Mouse (Mus musculus) E14TG2a.4 (cell line): ENCODE measurements around the gene Ak1.

Experiments used
- H3K27me3 ChIP-seq: 2 replicates; pipeline ENCODE4 v1.6.1; 2014; ENCODE audit warnings: low read length, control low read depth; ENCODE audit not compliant: insufficient read depth
- H3K36me3 ChIP-seq: 2 replicates; pipeline ENCODE4 v1.6.1; 2014; ENCODE audit warnings: low read length, control low read depth; ENCODE audit not compliant: insufficient read depth
- H3K4me1 ChIP-seq: replicated peaks from 2 replicates; pipeline ENCODE4 v1.6.1; 2014; ENCODE audit warnings: low read depth, low read length, control low read depth
- H3K4me3 ChIP-seq: replicated peaks from 2 replicates; pipeline ENCODE4 v1.5.1; 2014; ENCODE audit warnings: mild to moderate bottlenecking, low read length
- H3K9me3 ChIP-seq: 2 replicates; pipeline ENCODE4 v1.6.1; 2014; ENCODE audit warnings: low read length, control low read depth
- CTCF ChIP-seq: conservative IDR thresholded peaks from 2 replicates; pipeline ENCODE4 v1.5.1; 2014; ENCODE audit warnings: low read length
- NANOG ChIP-seq: IDR thresholded peaks from 2 replicates; pipeline ENCODE4 v1.6.1; 2014; ENCODE audit warnings: borderline replicate concordance, low read length, mixed read lengths
- POU5F1 ChIP-seq: IDR thresholded peaks from 2 replicates; pipeline ENCODE4 v1.6.1; 2014; ENCODE audit warnings: low read length, borderline replicate concordance

Ak1 gene

GRCm38 (mm10) chr2:32597248-32597647, 24.3 kb upstream of the Ak1 start:
- Histone ChIP-seq H3K27me3 (no peaks in the 10 kb centered on the region), H3K4me1 (peaks cover 57% of the 10 kb centered on the region), H3K4me3 (no peak overlapping the region), H3K9me3 (no peaks in the 10 kb centered on the region), H3K36me3 (peaks cover 25% of the 10 kb centered on the region)
- TF ChIP-seq NANOG (no peak), POU5F1 (no peak), CTCF (no peak)

GRCm38 (mm10) chr2:32597699-32598098, 23.9 kb upstream of the Ak1 start:
- TF ChIP-seq NANOG (no peak), CTCF (no peak), POU5F1 (no peak)
- Histone ChIP-seq H3K36me3 (peaks cover 25% of the 10 kb centered on the region), H3K27me3 (no peaks in the 10 kb centered on the region), H3K4me1 (peaks cover 58% of the 10 kb centered on the region), H3K9me3 (no peaks in the 10 kb centered on the region), H3K4me3 (no peak overlapping the region)

DNA sequence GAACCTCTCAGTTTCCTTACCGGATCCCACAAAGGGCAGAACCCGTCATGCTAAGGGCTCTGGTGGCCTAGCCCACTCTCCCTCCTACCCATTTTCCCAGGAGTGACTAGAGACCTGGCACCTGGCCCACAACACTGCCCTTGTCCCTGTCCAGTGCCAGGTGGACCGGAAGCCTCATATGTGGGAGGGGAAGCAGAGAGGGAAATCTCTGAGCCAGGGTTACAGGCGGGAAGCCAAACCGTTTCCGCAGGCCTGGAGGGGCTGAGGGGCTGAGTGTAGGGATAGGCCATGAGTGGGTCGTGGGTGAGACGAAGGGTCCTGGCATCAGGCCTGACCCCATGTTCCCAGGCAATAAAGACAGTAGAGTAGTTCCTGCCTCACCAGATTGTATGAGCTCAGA, 23.1 kb upstream of the Ak1 start:
- no peaks in the 10 kb centered on the region for H3K9me3 ChIP-seq
- TF ChIP-seq POU5F1: no peak
- no peak for TF ChIP-seq CTCF
- TF ChIP-seq NANOG: no peak
- no peak overlapping the region for H3K4me3 ChIP-seq
- no peaks in the 10 kb centered on the region for H3K27me3 ChIP-seq
- peaks cover 25% of the 10 kb centered on the region for H3K36me3 ChIP-seq
- peaks cover 52% of the 10 kb centered on the region for H3K4me1 ChIP-seq

GRCm38 (mm10) chr2:32599409-32599808, 22.1 kb upstream of the Ak1 start, which contains the start of gene St6galnac6:
St6galnac6 (plus strand) TSS chr2:32599709.
- Histone ChIP-seq H3K4me3 (no peak within 1 kb of the TSS), H3K9me3 (no peaks in the 10 kb centered on the region)
- no peak for TF ChIP-seq NANOG
- TF ChIP-seq POU5F1: no peak
- TF ChIP-seq CTCF: no peak

GRCm38 (mm10) chr2:32601417-32602065, 20.0 kb upstream of the Ak1 start:
- Histone ChIP-seq H3K9me3 (no peaks in the 10 kb centered on the region), H3K36me3 (peaks cover 16% of the 10 kb centered on the region), H3K27me3 (no peaks in the 10 kb centered on the region), H3K4me1 (peaks cover 46% of the 10 kb centered on the region), H3K4me3 (no peak overlapping the region)
- no peak for TF ChIP-seq NANOG
- TF ChIP-seq POU5F1: no peak
- TF ChIP-seq CTCF: peak; percentile 10; the same call in 1 of the 2 replicates

More at GRCm38 (mm10) chr2:32599409-32599808, 22.1 kb upstream of the Ak1 start, which contains the start of gene St6galnac6:
- Histone ChIP-seq H3K27me3 (no peaks in the 10 kb centered on the region), H3K36me3 (peaks cover 25% of the 10 kb centered on the region), H3K4me1 (peaks cover 45% of the 10 kb centered on the region)

DNA sequence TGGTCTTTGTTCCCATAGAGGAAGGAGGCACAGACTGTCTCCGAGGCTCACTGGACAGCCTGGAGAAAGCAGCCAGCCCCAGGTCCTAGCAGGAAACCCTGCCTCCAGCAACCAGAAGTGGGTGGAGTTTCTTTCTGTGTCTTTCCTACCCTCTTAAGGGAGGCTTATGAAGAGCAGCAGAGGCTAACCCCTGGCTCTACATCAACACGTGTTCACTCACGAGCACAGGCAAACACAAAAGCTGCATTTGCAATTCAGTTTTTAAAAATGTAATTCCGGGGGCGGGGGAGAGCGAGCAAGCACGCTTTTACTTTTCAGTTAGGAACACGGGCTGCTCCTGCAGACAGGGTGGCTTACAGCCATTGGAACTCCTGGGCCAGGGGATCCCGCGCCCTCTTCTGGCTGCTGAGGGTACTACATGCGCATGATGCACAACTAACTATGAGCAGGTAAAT, 18.9 kb upstream of the Ak1 start:
- TF ChIP-seq CTCF: peak; percentile 95
- no peak for TF ChIP-seq POU5F1
- Histone ChIP-seq H3K4me3 (peak overlapping the region; percentile 72), H3K4me1 (peaks cover 42% of the 10 kb centered on the region), H3K36me3 (peaks cover 7% of the 10 kb centered on the region), H3K9me3 (no peaks in the 10 kb centered on the region), H3K27me3 (no peaks in the 10 kb centered on the region)

DNA sequence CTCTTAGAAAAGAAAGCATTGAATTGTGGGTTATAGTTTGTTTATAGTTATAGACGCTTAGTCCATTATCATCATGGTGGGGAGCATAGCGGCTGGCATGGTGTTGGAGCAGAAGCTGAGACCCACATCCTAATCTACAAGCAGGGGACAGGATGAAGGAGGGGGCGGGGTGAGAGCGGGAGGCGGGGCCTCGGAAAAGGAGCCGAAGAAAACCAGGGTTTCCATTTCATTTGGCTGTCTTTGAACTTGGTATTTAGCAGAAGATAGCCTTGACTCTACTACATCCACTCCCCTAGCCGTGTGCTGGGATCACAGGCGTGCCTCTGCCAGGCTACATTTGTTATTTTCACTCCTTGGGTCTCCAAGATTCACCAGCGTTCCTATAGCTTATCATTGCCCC, 16.9 kb upstream of the Ak1 start:
- 0 out of 2 replicates have a peak, but pooled peaks cover 3% of the 10 kb centered on the region for H3K36me3 ChIP-seq
- no peaks in the 10 kb centered on the region for H3K27me3 ChIP-seq
- TF ChIP-seq POU5F1 (no peak), CTCF (no peak), NANOG (no peak)
- H3K4me1 ChIP-seq: peaks cover 60% of the 10 kb centered on the region
- H3K9me3 ChIP-seq: no peaks in the 10 kb centered on the region
- H3K4me3 ChIP-seq: no peak overlapping the region

GRCm38 (mm10) chr2:32606161-32607142, 15.1 kb upstream of the Ak1 start:
- TF ChIP-seq CTCF: peak; percentile 87
- TF ChIP-seq POU5F1: no peak
- Histone ChIP-seq H3K9me3 (no peaks in the 10 kb centered on the region), H3K27me3 (no peaks in the 10 kb centered on the region), H3K4me1 (peaks cover 74% of the 10 kb centered on the region), H3K36me3 (0 out of 2 replicates have a peak, but pooled peaks cover 3% of the 10 kb centered on the region), H3K4me3 (peak overlapping the region; percentile 97)
